Mouse (Mus musculus): ENCODE results near the gene Bag6. TPM values are rescaled to one million over a fixed set of nuclear protein-coding genes. Genes with fewer than 3 reads are reported as not detected.
A peak's percentile ranks its signal among the peaks of the same experiment; 100 is the strongest.

The Bag6 gene
- total RNA-seq, 2 experiments from 2014 or later, result 68.8 to 93.9 TPM

GRCm38 (mm10) chr17:35164568-35165450 lies 29.8 kb downstream of the Bag6 start, which contains the start of gene Prrc2a:
Gene Prrc2a, minus strand, starts transcription at chr17:35164897.
- peak; percentile 86 for ATAC-seq (replicated peaks; ENCODE audit: poor library complexity, severe bottlenecking)

DNA sequence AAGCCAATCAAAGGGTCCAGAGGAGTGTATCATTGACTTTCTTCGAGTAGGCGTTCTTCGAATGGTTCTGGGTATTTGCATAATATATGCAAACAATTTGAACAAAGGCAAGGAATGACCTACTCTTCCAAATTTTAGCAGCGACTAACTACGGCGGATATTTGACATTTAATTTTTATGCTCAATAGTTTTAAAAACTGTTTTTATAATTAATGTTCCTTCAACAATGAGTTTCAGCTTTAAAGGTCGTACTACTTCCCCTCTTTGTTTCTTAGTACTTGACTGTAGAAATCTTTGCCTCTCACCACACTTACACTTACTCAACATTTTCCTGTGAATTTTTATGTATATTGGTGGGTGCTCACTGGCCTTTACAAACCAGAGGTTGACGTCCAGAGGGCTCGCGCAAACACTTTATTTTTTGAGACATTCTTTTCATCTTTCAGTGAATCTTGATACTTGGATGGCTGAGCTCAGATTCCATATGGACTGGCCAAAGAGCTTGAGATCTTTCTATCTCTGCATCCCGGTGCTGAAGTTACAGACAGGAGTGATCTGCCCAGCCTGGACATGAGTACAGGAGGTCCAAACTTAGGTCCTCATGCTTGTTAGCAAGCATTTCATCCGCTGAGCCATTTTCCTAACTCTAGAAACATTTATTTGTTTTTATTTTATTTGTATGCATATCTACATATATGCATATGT lies 30.6 kb downstream of the Bag6 start:
- no peak for ATAC-seq (replicated peaks; ENCODE audit: poor library complexity, severe bottlenecking)

GRCm38 (mm10) chr17:35166352-35167035 lies 31.5 kb downstream of the Bag6 start:
- no peak for ATAC-seq (replicated peaks; ENCODE audit: poor library complexity, severe bottlenecking)

- no peak for ATAC-seq (replicated peaks; ENCODE audit: poor library complexity, severe bottlenecking)
Observed at GRCm38 (mm10) chr17:35167794-35168193, 32.8 kb downstream of the Bag6 start.

DNA sequence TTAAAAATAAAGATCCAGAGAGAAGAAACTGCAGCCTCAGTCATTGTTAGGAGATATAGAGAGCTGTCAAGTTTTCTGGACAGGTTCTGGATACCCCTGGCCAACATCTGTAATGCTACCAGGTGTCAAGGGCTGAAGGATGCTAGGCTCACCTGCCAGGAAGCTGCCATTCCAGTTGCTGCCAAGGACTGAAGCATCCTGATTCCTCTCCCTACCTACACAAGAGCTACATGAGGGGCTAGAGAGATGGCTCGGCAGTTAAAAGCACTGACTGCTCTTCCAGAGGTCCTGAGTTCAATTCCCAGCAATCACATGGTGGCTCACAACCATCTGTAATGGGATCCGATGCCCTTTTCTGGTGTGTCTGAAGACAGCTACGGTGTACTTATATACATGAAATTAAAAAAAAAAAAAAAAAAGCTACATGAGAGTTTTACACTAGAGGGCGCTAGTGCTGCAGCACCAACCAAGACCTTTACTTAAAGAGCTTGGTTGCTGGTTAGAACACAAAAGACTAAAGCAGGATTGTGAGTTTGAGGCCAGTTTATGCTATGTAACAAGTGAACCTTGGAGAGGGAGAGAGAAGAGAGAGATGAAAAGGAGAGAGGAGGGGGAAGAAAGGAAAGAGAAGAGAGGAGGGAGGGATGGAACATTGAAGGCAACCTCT lies 33.7 kb downstream of the Bag6 start:
- no peak for ATAC-seq (replicated peaks; ENCODE audit: poor library complexity, severe bottlenecking)

- ATAC-seq (replicated peaks; ENCODE audit: poor library complexity, severe bottlenecking), result peak; percentile 85
Observed at GRCm38 (mm10) chr17:35172445-35173234, 37.7 kb downstream of the Bag6 start.

- ATAC-seq (replicated peaks; ENCODE audit: poor library complexity, severe bottlenecking), result peak; percentile 63
Observed at GRCm38 (mm10) chr17:35173329-35173728, 38.4 kb downstream of the Bag6 start.

DNA sequence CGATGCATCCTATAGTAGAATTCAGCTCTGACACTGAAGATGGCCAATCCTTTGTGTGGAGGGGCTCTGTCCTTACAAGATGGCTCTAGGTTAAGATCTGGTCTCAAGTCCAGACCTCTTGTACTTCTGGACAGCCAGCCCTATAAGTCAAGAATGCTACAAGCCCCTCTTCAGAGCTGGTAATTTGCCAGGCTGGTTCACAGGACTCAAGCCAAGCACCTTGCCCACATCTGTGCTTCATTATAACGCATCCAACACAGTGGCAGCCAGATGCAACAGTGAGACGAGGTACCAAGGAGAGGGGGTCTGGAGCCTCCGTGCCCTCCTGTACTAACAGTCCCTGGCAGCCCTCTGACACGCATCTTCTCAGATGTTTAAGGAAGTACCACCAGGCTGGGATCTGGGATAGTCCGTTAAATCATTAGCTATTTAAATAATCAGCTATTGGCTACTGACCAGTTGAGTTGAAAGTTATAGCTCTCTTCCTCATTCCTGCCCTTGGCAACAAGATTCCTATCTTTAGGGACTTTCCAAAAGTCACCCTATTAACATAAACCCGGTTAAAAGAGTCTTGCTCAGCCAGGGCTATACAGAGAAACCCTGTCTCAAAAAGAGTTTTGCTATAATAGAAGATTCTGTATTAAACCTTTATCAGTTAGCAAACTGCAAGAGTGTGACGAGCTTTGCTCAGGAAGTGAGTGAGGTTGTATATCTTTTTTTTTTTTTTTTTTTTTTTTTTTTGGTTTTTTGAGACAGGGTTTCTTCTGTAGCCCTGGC lies 39.4 kb downstream of the Bag6 start:
- ATAC-seq (replicated peaks; ENCODE audit: poor library complexity, severe bottlenecking), result no peak

- no peak for ATAC-seq (replicated peaks; ENCODE audit: poor library complexity, severe bottlenecking)
Observed at GRCm38 (mm10) chr17:35175382-35175781, 40.4 kb downstream of the Bag6 start.

- no peak for ATAC-seq (replicated peaks; ENCODE audit: poor library complexity, severe bottlenecking)
Observed at GRCm38 (mm10) chr17:35175968-35176367, 41.0 kb downstream of the Bag6 start, which contains the start of gene Aif1. Gene Aif1, minus strand, starts transcription at chr17:35176068.

- peak; percentile 92 for ATAC-seq (replicated peaks; ENCODE audit: poor library complexity, severe bottlenecking)
Observed at GRCm38 (mm10) chr17:35178528-35178927, 43.5 kb downstream of the Bag6 start.

DNA sequence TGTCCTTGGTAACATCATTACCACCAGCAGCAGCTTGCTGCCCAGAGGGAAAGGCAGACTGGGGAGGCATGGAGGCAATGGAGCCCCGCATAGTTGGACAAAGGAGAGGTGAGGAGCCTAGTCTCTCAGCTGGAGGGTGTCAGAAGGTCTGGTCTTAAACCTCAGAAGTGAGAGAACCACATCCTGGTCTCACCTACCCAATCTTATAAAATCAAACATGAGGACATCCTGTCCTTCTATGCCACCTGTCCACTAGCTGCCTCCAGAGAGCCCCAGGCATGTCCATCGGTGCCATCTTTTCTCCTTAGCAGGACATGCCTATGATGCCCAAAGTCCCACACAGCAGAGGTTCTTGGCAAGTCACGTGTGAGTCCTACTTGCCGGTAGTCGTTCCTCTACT lies 45.1 kb downstream of the Bag6 start:
- ATAC-seq (replicated peaks; ENCODE audit: poor library complexity, severe bottlenecking), result no peak

GRCm38 (mm10) chr17:35185639-35186611 lies 50.9 kb downstream of the Bag6 start:
- peak; percentile 48 for ATAC-seq (replicated peaks; ENCODE audit: poor library complexity, severe bottlenecking)

DNA sequence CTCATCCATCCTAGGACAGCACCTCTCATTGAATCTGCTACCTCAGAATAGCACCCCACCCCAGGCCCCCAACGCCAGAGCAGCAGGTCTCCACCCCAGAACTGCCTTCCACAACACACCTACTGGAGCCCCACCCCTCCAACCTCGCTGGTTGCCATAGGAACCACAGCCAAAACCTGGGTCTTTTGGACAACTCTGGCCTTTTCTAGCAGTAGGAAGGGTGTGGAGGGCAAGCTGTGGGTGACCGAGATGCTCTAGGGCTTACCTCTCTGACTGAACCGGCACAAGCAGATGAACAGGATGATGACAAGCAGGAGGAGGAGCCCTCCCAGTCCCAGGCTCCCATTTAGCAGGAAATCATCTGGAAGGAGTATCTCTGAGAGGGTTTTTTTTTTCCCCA lies 51.7 kb downstream of the Bag6 start:
- ATAC-seq (replicated peaks; ENCODE audit: poor library complexity, severe bottlenecking), result peak; percentile 16; the same call in 1 of the 2 replicates

GRCm38 (mm10) chr17:35187345-35187744 lies 52.4 kb downstream of the Bag6 start:
- no peak for ATAC-seq (replicated peaks; ENCODE audit: poor library complexity, severe bottlenecking)

- peak; percentile 47 for ATAC-seq (replicated peaks; ENCODE audit: poor library complexity, severe bottlenecking)
Observed at GRCm38 (mm10) chr17:35187959-35188610, 53.1 kb downstream of the Bag6 start, which contains the start of gene Lst1. Gene Lst1, minus strand, starts transcription at chr17:35188439.

GRCm38 (mm10) chr17:35189186-35189585 lies 54.2 kb downstream of the Bag6 start:
- ATAC-seq (replicated peaks; ENCODE audit: poor library complexity, severe bottlenecking), result peak; percentile 35
